Mouse (Mus musculus) kidney, adult 2 months (tissue): Measurements from ENCODE around the gene Cdh23.

ENCODE experiments used
- CTCF ChIP-seq: fragments of 200-500 bp; conservative IDR thresholded peaks from 2 replicates; pipeline ENCODE4 v1.5.1; 2011; ENCODE audit warnings: low read depth, mild to moderate bottlenecking, control low read depth, low read length, moderate library complexity, mixed read lengths; ENCODE audit not compliant: insufficient read depth, insufficient read length
- POLR2A ChIP-seq: fragments of 200-500 bp; IDR thresholded peaks from one replicate; pipeline ENCODE4 v1.6.1; 2011; ENCODE audit warnings: low read depth, low read length, control low read depth

- TF ChIP-seq CTCF (no peak), POLR2A (no peak)
These were observed 221.7 kb downstream of the Cdh23 start for GRCm38 (mm10) chr10:60474549-60474948.
